Mouse (Mus musculus) stomach, embryonic 15.5 days (tissue): ENCODE results near the gene Rap1gds1. TPM values are rescaled to one million over a fixed set of nuclear protein-coding genes. Genes with fewer than 3 reads are reported as not detected.

Experiments
- ATAC-seq: fragments of 200-750 bp; cut with Nextera tagmentation; 2 replicates; pipeline ENCODE4 v1.8.0; 2017; ENCODE audit warnings: low read depth, moderate number of reproducible peaks, moderate TSS enrichment; ENCODE audit not compliant: insufficient read depth, low FRiP score
- H3K27ac ChIP-seq: fragments of 300-500 bp; sonication (generic); 2 replicates; pipeline ENCODE4 v1.5.1; 2015; ENCODE audit warnings: mild to moderate bottlenecking, inconsistent platforms
- H3K27me3 ChIP-seq: fragments of 300-500 bp; sonication (generic); replicated peaks from 2 replicates; pipeline ENCODE4 v1.6.1; 2015; ENCODE audit warnings: inconsistent platforms
- H3K36me3 ChIP-seq: fragments of 300-500 bp; sonication (generic); 2 replicates; pipeline ENCODE4 v1.6.1; 2015; ENCODE audit warnings: inconsistent platforms
- H3K4me1 ChIP-seq: fragments of 300-500 bp; sonication (generic); 2 replicates; pipeline ENCODE4 v1.6.1; 2015; ENCODE audit warnings: inconsistent platforms
- H3K4me2 ChIP-seq: fragments of 300-500 bp; sonication (generic); 2 replicates; pipeline ENCODE4 v1.6.1; 2015; ENCODE audit warnings: mild to moderate bottlenecking, inconsistent platforms
- H3K4me3 ChIP-seq: fragments of 300-500 bp; sonication (generic); replicated peaks from 2 replicates; pipeline ENCODE4 v1.5.1; 2015; ENCODE audit warnings: inconsistent platforms
- H3K9ac ChIP-seq: fragments of 300-500 bp; sonication (generic); 2 replicates; pipeline ENCODE4 v1.6.1; 2015; ENCODE audit warnings: inconsistent platforms
- H3K9me3 ChIP-seq: fragments of 300-500 bp; sonication (generic); 2 replicates; pipeline ENCODE4 v1.6.1; 2016; ENCODE audit warnings: inconsistent platforms
- WGBS: fragments of 180-500 bp; shearing (Covaris S2); methylation state at CpG from one replicate; pipeline ENCODE4 v1.1.7; 2015; 5-methylcytosine and 5-hydroxymethylcytosine counted together
- polyA plus RNA-seq: library from polyadenylated mRNA; unstranded; fragments of >200 nt; fragmentation: Nextera tagmentation; extraction: Ambion mirVana; gene quantifications from 2 replicates; pipeline ENCODE4 v1.2.1, GENCODE M21; 2015

Gene Rap1gds1
- polyA plus RNA-seq, 1 experiment from 2014 or later, result 51.1 TPM

DNA sequence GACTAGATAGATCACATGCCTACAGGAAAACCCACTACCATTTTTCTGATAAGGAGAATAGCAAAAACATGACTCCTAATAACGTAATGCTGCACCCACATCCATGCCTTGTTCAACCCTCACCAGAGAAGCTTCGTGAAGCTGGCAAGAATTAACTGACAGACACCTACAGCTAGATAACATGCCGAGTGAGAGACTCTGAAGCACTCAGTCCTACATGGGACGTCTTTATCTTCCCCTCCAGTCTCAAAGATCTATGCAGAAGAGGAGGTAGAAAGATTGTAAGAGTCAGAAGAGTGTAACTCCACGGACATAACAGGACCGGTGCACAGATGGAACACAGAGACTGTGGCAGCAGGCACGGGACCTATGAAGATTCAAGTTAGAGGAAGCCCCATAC, 85.9 kb downstream of the Rap1gds1 start:
- no peak for ATAC-seq
- H3K27me3 ChIP-seq, result no peaks in the 10 kb centered on the region
- H3K4me3 ChIP-seq, result no peak overlapping the region
- H3K27ac ChIP-seq, result no peak overlapping the region
- H3K9me3 ChIP-seq, result no peaks in the 10 kb centered on the region
- no peak overlapping the region for H3K9ac ChIP-seq
- 89% methylated on average over 7 of the region's 7 CpGs for WGBS
- H3K36me3 ChIP-seq, result no peaks in the 10 kb centered on the region; the same call in 1 of the 2 replicates
- H3K4me1 ChIP-seq, result no peaks in the 10 kb centered on the region
- H3K4me2 ChIP-seq, result no peak overlapping the region

DNA sequence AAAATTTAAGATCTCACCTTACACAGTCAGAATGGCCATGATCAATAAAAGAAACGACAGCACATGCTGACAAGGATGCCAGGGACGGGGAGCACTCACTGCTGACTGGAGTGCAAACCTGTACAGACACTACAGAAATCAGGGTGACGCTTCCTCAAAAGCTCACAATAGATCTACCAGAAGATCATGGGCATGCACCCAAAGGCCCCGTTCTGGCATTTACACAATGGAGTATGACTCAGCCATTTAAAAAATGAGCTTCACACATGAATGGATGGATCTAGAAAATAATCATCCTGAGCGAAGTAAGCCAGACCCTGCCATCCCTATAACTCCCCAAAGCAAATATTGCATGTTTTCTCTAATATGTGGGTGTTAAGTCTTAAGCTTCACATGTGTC, 87.0 kb downstream of the Rap1gds1 start:
- Histone ChIP-seq H3K27me3 (no peaks in the 10 kb centered on the region), H3K9me3 (no peaks in the 10 kb centered on the region), H3K36me3 (no peaks in the 10 kb centered on the region; the same call in 1 of the 2 replicates), H3K4me1 (no peaks in the 10 kb centered on the region), H3K4me3 (no peak overlapping the region), H3K9ac (no peak overlapping the region), H3K4me2 (no peak overlapping the region), H3K27ac (no peak overlapping the region)
- WGBS, result 88% methylated on average over 5 of the region's 5 CpGs
- ATAC-seq, result no peak

DNA sequence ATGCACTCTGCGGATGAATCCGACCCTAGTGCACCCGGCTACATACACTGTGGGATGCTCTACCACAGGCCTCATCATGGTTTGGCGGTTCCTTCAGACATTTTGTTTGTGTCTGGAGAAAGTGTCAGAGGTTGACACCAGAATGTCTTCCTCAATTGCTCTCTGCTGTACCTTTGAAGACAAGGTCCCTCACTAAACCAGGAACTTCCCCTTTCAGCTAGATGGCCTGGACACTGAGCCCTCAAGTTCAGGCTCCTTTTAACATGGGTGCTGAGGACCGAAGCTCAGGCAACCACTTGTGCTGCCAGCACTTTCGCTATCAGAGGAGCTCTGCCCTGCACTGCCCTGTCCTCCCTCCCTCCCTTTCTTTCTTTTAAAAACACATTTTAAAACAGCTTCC, 92.8 kb downstream of the Rap1gds1 start:
- ATAC-seq, result no peak

DNA sequence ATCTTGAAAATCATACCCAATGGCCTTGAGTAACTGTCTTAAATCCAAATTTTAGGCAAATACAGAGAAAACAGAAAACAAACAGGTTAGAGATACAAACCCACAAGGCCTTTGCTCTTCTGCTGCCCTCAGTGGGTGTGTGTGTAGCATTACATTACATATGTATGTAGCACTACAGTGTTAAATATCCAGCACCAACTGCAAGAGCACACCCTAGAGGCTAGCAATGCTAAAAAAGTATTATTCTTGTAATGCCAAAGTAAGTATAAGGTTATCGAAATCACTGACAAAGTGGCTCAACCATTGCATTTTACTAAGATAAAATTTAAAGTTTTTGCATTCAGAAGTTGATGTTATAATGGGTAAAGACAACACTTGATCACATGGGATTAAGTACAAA, 97.6 kb downstream of the Rap1gds1 start:
- no peak overlapping the region for H3K4me3 ChIP-seq
- 93% methylated on average over 1 of the region's 1 CpGs for WGBS
- no peaks in the 10 kb centered on the region for H3K4me1 ChIP-seq
- H3K27me3 ChIP-seq, result no peaks in the 10 kb centered on the region
- no peaks in the 10 kb centered on the region for H3K9me3 ChIP-seq
- H3K36me3 ChIP-seq, result 0 out of 2 replicates have a peak, but pooled peaks cover 3% of the 10 kb centered on the region
- no peak for ATAC-seq
- no peak overlapping the region for H3K4me2 ChIP-seq
- H3K9ac ChIP-seq, result no peak overlapping the region
- no peak overlapping the region for H3K27ac ChIP-seq

More for the DNA sequence above, 92.8 kb downstream of the Rap1gds1 start:
- Histone ChIP-seq H3K27me3 (no peaks in the 10 kb centered on the region), H3K4me3 (no peak overlapping the region), H3K27ac (no peak overlapping the region), H3K4me2 (no peak overlapping the region), H3K4me1 (no peaks in the 10 kb centered on the region), H3K9ac (no peak overlapping the region), H3K36me3 (no peaks in the 10 kb centered on the region; the same call in 1 of the 2 replicates), H3K9me3 (no peaks in the 10 kb centered on the region)
- WGBS, result 92% methylated on average over 6 of the region's 6 CpGs

DNA sequence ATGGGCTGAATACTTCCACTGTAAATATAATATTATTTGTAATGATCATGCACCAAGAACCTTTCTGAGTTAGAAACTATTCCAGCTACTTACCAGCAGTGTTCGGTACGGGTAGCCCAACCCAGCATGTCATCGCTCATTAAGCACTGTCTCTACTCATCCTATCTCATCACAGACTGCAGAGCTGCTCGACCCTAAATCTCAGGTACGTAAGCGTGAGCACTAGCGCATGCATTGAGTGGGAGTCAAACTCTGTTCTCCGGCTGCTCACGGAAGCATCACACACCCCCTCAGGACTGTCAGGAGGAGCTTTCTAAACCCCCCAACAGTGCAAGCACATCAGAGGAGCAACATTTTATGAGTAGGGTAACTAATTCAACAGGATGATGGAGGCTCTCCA, 107.4 kb downstream of the Rap1gds1 start:
- WGBS, result 94% methylated on average over 9 of the region's 9 CpGs
- no peak for ATAC-seq
- H3K27me3 ChIP-seq, result no peaks in the 10 kb centered on the region

DNA sequence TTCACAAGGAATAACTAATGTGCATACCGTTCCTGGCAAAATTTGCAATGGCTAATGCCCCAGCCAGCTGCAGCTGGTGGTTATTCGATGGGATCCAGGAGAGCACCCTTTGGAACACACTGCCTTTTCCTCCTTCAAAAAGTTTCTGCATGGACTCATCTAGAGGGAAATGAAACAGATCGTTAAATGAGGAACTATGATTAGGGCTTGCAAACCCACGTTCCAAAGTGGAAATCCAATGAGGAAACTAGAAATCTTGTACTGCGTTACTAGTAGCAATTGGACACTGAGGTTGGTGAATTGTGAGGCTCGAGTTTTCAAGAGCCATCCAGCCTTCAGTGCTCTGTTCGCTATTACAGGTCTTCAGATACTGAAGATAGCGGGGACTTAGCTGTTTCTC, 116.5 kb downstream of the Rap1gds1 start:
- no peaks in the 10 kb centered on the region for H3K9me3 ChIP-seq
- no peak overlapping the region for H3K4me3 ChIP-seq
- peaks cover 18% of the 10 kb centered on the region; the same call in 1 of the 2 replicates for H3K36me3 ChIP-seq
- 93% methylated on average over 8 of the region's 8 CpGs for WGBS
- H3K27me3 ChIP-seq, result no peaks in the 10 kb centered on the region
- no peaks in the 10 kb centered on the region for H3K4me1 ChIP-seq
- no peak overlapping the region for H3K9ac ChIP-seq
- H3K4me2 ChIP-seq, result no peak overlapping the region
- no peak for ATAC-seq
- H3K27ac ChIP-seq, result no peak overlapping the region

More for the DNA sequence above, 107.4 kb downstream of the Rap1gds1 start:
- Histone ChIP-seq H3K4me2 (no peak overlapping the region), H3K9me3 (no peaks in the 10 kb centered on the region), H3K4me3 (no peak overlapping the region), H3K27ac (no peak overlapping the region), H3K4me1 (no peaks in the 10 kb centered on the region), H3K9ac (no peak overlapping the region), H3K36me3 (0 out of 2 replicates have a peak, but pooled peaks cover 4% of the 10 kb centered on the region)

DNA sequence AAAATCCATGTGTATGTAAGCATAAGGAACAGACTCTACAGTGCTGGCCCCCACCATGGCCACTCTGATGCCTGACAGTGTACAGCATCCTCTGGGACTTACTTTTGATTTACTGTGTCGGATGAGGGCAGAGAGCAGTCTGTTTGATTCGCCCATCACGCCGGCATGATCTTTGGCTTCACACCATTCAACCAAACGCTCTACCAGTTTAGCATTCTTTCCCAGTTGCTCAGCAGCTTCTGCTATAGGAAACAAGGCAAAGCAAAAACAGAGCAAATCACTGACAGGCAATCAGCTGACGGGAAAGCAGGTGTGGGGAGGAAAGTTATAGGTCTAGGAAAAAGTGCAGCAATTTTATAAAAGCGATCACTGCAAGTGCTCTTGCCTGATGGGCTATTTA, 119.8 kb downstream of the Rap1gds1 start:
- H3K36me3 ChIP-seq, result peaks cover 17% of the 10 kb centered on the region; the same call in 1 of the 2 replicates
- WGBS, result 92% methylated on average over 7 of the region's 7 CpGs

DNA sequence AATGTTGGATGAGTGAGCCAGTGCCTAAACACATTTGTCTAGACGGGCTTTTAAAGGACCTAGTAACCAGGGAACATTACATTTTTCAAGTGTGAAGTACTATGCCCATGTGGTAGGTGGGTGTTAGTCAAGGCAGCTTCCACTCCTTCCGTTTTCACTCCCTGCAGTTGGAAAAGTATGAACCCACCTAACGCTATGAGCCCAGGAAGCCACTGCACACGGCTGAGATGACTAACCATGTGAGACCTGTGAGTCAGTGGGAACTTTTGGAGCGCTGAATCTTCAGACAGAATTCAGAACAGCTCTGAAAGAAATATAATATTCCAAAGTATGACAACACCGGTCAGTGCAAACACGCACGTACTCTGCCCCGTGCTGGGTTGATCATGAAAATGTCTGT, 125.9 kb downstream of the Rap1gds1 start:
- Histone ChIP-seq H3K4me1 (no peaks in the 10 kb centered on the region), H3K9ac (no peak overlapping the region), H3K4me2 (no peak overlapping the region), H3K27ac (no peak overlapping the region), H3K9me3 (no peaks in the 10 kb centered on the region), H3K36me3 (peaks cover 13% of the 10 kb centered on the region), H3K4me3 (no peak overlapping the region), H3K27me3 (no peaks in the 10 kb centered on the region)
- ATAC-seq, result no peak
- 93% methylated on average over 9 of the region's 9 CpGs for WGBS

More for the DNA sequence above, 119.8 kb downstream of the Rap1gds1 start:
- no peak overlapping the region for H3K27ac ChIP-seq
- no peak overlapping the region for H3K4me2 ChIP-seq
- no peaks in the 10 kb centered on the region for H3K4me1 ChIP-seq
- H3K4me3 ChIP-seq, result no peak overlapping the region
- H3K9ac ChIP-seq, result no peak overlapping the region
- no peaks in the 10 kb centered on the region for H3K9me3 ChIP-seq
- ATAC-seq, result no peak
- no peaks in the 10 kb centered on the region for H3K27me3 ChIP-seq

DNA sequence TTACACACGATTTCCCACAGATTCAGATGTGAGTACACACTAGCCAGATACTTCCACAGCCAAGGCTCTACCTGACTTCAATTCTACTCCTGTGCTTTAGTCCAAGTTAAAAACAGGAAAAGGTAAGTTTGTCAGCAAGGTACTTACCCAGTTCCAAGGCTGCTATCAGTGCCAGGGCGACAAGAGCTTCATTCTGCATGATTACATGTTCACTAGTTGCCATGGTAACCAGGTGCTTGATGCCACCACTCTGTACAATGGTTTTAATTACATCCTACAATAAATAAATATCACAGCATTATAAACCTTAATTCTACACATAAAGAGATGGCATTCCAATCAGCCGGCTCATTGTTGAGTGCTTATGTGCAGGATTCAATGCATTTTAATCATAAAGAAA, 129.5 kb downstream of the Rap1gds1 start:
- ATAC-seq, result no peak
- 92% methylated on average over 3 of the region's 3 CpGs for WGBS
- Histone ChIP-seq H3K36me3 (peaks cover 11% of the 10 kb centered on the region), H3K4me1 (no peaks in the 10 kb centered on the region), H3K27me3 (no peaks in the 10 kb centered on the region), H3K27ac (no peak overlapping the region), H3K9me3 (no peaks in the 10 kb centered on the region), H3K9ac (no peak overlapping the region), H3K4me2 (no peak overlapping the region), H3K4me3 (no peak overlapping the region)

DNA sequence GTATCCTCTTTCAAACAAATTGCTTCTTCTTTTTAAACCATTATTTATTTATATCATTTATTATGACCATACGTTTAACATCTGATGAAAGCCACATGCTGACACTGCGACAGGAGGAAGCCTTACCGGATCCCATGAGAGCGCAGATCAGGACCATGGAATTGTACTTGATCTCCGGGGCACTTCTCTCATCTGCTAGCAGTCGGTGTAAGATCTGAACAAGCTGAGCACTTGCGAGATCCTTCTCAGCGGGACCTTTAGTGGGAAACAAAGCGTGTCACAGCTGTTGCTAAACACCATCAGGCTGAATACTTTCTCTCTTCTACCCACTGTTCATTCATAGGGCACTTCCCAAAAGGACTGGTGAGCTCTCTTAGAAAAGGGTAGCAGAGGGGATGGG, 133.4 kb downstream of the Rap1gds1 start:
- H3K36me3 ChIP-seq, result peaks cover 35% of the 10 kb centered on the region
- no peaks in the 10 kb centered on the region for H3K4me1 ChIP-seq
- H3K9ac ChIP-seq, result no peak overlapping the region
- no peak for ATAC-seq
- H3K9me3 ChIP-seq, result no peaks in the 10 kb centered on the region
- no peak overlapping the region for H3K4me2 ChIP-seq
- H3K27ac ChIP-seq, result no peak overlapping the region
- H3K4me3 ChIP-seq, result no peak overlapping the region
- 58% methylated on average over 9 of the region's 9 CpGs for WGBS
- no peaks in the 10 kb centered on the region for H3K27me3 ChIP-seq

DNA sequence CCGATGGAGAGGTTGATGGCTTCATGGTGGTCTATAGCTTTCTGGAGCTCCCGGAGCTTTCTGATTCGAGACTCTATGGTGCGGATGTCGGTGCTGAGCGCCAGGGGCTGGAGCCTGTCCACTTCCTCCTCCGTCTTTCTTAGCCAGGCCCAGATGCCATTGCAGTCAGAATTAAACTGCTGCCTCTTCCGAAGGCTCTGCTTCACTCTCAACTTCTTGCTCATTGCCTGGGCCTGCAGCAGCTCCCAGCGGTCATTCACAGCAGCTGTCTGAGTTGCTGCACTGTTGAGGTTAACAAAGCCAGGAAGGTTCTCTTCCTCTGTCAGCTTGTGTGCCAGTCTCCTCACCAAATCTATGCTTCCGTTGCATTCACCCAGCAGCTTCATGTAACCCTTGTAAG, 137.8 kb downstream of the Rap1gds1 start:
- H3K9ac ChIP-seq, result no peak overlapping the region
- no peak overlapping the region for H3K4me2 ChIP-seq
- no peaks in the 10 kb centered on the region for H3K9me3 ChIP-seq
- H3K36me3 ChIP-seq, result peaks cover 27% of the 10 kb centered on the region
- H3K27me3 ChIP-seq, result no peaks in the 10 kb centered on the region
- no peak overlapping the region for H3K4me3 ChIP-seq
- ATAC-seq, result no peak
- 93% methylated on average over 10 of the region's 10 CpGs for WGBS
- no peaks in the 10 kb centered on the region for H3K4me1 ChIP-seq
- no peak overlapping the region for H3K27ac ChIP-seq

DNA sequence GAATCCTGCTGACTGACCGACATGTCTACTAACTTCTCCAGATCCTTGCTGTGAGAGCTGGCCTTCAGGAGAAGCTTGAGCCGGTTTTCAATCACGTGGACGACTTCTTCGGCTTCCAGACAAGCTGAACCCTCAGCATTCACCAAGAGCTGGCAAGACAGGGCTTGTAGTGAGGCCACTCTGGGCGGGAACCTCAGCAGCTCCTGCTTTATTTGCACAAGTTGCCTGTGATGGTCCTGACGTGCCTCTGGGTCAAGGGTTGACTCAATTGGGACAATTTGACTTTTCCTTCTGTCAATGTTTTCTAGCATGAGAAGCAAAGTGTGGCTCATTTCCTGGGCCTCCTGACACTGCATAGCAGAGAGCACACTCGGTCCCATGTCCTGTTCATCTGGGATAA, 138.2 kb downstream of the Rap1gds1 start:
- H3K4me3 ChIP-seq, result no peak overlapping the region
- H3K4me1 ChIP-seq, result no peaks in the 10 kb centered on the region
- H3K36me3 ChIP-seq, result peaks cover 27% of the 10 kb centered on the region
- no peaks in the 10 kb centered on the region for H3K9me3 ChIP-seq
- 78% methylated on average over 8 of the region's 8 CpGs for WGBS
- no peak overlapping the region for H3K4me2 ChIP-seq
- H3K27ac ChIP-seq, result no peak overlapping the region
- no peak overlapping the region for H3K9ac ChIP-seq
- H3K27me3 ChIP-seq, result no peaks in the 10 kb centered on the region
- ATAC-seq, result 0 out of 2 replicates have a peak, but pooled peaks have one; percentile 31

DNA sequence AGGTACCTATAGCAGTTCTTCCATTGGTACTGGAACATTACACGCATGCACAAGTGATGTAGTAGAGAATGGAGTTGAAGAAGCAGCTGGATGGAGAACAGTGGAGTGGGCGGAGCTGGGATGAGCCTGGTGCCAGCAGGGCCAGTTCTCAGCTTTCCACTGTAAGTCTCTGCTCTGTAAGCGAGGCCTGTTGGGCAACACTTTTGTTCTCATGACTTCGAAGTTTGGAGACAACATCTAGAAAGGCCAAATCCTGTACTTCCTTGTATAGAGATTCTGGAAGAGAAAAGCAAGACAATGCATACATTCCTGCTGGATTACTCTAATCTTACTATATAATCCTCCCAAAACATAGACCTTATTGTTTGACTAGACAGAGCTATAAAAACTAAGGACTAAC, 147.6 kb downstream of the Rap1gds1 start:
- 96% methylated on average over 4 of the region's 4 CpGs for WGBS
- Histone ChIP-seq H3K4me1 (no peaks in the 10 kb centered on the region), H3K9me3 (no peaks in the 10 kb centered on the region), H3K27me3 (no peaks in the 10 kb centered on the region), H3K36me3 (no peaks in the 10 kb centered on the region; the same call in 1 of the 2 replicates), H3K4me3 (no peak overlapping the region), H3K27ac (no peak overlapping the region), H3K9ac (no peak overlapping the region), H3K4me2 (no peak overlapping the region)
- ATAC-seq, result no peak
